Mouse (Mus musculus): Measurements from ENCODE around the gene Zfp81.

The Zfp81 gene

DNA sequence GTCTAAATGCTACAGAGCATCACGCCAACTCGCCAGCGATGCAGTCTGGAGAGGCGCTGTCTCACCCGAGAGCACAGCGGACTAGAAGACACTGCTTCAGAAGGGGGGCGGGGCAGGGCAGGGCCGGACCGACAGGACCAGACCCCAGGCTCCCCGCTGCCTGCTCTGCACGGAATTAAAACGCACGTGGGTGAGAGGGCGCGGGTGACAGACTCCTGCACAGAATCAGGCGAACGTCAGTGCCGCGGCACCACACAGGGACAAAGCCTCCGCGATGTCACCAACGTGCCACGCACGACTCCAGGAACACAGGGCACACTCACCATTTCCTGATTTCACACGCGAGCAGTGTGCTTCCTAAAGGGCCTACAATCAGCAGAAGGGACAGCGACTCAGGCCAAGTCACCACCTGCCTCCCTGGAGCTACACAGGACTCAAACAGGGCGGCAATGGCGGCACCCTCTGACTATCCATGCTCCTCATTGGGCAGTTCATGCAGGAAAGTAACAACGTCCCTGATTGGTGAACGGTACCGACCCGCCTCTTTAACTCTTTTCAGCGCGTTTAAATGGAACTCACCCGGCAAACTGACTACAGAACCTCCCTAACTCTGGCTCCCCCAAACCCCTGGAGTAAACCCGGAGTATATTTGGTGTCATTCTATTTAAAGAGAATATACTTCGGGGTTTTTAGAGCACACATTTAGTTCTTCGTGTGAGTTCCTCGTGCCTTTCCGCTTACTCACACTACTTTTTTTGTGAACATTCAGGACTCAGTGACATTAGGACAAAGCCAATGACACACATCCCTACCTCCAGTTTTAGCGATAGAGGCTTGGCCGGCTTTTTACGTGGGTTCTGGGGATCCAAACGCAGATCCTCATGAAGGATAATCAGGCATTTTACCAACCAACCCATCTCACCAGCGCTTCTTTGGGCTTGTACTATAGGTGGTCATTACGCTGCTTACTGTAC lies at the start of gene Zfp81:
Zfp81 (minus strand) TSS at position 468 of the 974 bp plus-strand sequence.
- WGBS = 3% methylated on average over 47 of the region's 47 CpGs

- under 1% methylated on average over 44 of the region's 44 CpGs for WGBS
Measured at GRCm38 (mm10) chr17:33394182-33395034, 35.7 kb upstream of the Zfp81 start, which contains the start of gene Zfp101. Gene Zfp101 (minus strand): TSS chr17:33394641.

DNA sequence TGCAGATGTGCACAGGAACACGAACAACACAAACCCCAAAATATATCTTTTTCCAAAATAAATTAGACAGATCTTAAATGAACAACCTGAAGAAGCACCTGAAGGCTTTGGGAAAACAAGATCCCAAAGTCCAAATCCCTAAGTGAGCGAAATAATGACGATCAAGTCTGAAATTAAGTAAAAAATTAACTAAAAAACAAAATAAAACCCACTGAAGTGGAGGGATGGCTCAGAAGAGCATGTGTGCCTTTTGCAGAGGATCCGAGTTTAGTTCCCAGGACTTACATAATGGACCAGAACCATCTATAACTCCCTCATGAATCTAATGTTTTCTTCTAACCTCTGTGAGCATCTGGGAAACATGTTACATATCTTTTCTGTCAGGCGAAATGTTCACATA lies 33.6 kb upstream of the Zfp81 start:
- 94% methylated on average over 5 of the region's 5 CpGs for WGBS

- 91% methylated on average over 3 of the region's 3 CpGs for WGBS
Measured at GRCm38 (mm10) chr17:33372795-33373194, 14.1 kb upstream of the Zfp81 start.

DNA sequence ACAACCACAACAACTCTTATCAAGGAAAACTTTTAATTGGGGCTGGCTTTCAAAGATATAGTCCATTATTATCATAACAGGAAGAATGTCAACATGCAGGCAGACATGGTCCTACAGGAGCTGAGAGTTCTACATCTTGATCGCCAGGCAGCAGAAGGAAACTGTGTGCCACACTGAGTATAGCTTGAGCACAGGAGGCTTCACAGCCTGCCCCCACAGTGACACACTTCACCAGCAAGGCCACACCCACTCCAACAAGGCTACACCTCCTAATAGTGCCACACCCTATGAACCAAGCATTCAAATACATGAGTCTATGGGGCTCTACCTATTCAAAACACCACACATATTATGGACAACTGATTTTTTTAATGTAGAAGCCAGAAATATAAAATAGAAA lies 5.7 kb downstream of the Zfp81 start:
- WGBS = 89% methylated on average over 1 of the region's 1 CpGs

DNA sequence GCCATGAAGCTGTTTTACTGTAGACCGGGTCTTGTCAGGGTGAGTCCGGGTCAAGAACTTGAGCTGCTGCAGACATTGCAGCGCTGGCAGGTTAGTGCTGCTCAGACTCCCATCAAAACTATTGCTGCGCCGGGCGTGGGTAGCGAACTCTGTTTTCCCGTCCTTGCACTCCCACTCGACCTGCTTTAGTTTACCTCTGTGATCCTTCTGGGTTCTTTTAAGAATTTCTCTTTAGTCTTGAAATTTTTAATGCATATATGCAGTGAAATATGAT lies 68.9 kb downstream of the Zfp81 start:
- no CpG with 5 or more reads among the region's 9 CpGs for WGBS

GRCm38 (mm10) chr17:33289039-33289875 lies 69.4 kb downstream of the Zfp81 start, which contains the start of gene Zfp955b:
Gene Zfp955b (plus strand): TSS chr17:33289544.
- no CpG with 5 or more reads among the region's 25 CpGs for WGBS
